Mouse (Mus musculus) ES-E14 (cell line): ENCODE results near the gene Lnx1.

Experiments used
- CHD2 ChIP-seq: IDR thresholded peaks from 2 replicates; pipeline ENCODE4 v1.6.1; 2014; ENCODE audit warnings: mild to moderate bottlenecking, low read depth, low read length, inconsistent platforms
- HCFC1 ChIP-seq: IDR thresholded peaks from 2 replicates; pipeline ENCODE4 v1.6.1; 2012; ENCODE audit warnings: low read length, inconsistent platforms, borderline replicate concordance; ENCODE audit not compliant: insufficient read depth
- MAFK ChIP-seq: IDR thresholded peaks from 2 replicates; pipeline ENCODE4 v1.6.1; 2014; ENCODE audit warnings: mild to moderate bottlenecking, low read depth, low read length, inconsistent platforms; ENCODE audit not compliant: insufficient read depth
- ZC3H11A ChIP-seq: IDR thresholded peaks from 2 replicates; pipeline ENCODE4 v1.6.1; 2012; ENCODE audit warnings: low read depth, mild to moderate bottlenecking, inconsistent platforms, low read length, borderline replicate concordance
- ZNF384 ChIP-seq: IDR thresholded peaks from 2 replicates; pipeline ENCODE4 v1.6.1; 2012; ENCODE audit warnings: low read depth, low read length, inconsistent platforms

DNA sequence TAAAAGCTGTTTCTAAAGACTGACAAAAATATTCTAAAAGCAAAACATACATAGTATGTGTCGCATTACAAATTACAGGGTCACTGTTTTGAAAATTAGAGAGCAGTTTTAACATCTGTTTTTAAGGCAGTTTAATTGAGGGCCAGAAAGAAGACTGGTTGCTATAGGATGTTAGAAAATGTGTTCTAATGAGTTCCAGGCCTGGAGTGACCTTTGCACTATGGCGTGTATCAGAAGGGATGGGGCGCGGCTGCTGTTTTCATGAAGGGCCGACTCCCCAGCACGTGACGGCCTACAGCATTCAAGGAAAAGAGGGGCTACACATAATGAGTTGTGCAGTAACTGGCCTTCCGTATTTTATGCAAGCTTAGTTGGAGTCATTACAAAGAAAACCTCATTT lies 109.6 kb downstream of the Lnx1 start:
- TF ChIP-seq ZNF384 (no peak), ZC3H11A (no peak), CHD2 (no peak), MAFK (no peak), HCFC1 (no peak)
